Mouse (Mus musculus) stomach, embryonic 16.5 days (tissue): ENCODE results near the gene Tnfaip1. TPM values are rescaled to one million over a fixed set of nuclear protein-coding genes. Genes with fewer than 3 reads are reported as not detected.

Source experiments
- ATAC-seq: fragments of 200-750 bp; cut with Nextera tagmentation; 2 replicates; pipeline ENCODE4 v1.8.0; 2017; ENCODE audit warnings: moderate number of reproducible peaks, moderate TSS enrichment; ENCODE audit not compliant: insufficient read depth, low FRiP score
- H3K27ac ChIP-seq: fragments of 300-500 bp; sonication (generic); 2 replicates; pipeline ENCODE4 v1.5.1; 2014; ENCODE audit warnings: low read length
- H3K27me3 ChIP-seq: fragments of 300-500 bp; sonication (generic); 2 replicates; pipeline ENCODE4 v1.6.1; 2014; ENCODE audit warnings: low read length, control low read depth, mixed read lengths; ENCODE audit not compliant: control insufficient read depth, insufficient read depth
- H3K36me3 ChIP-seq: fragments of 300-500 bp; sonication (generic); 2 replicates; pipeline ENCODE4 v1.6.1; 2014; ENCODE audit warnings: low read length; ENCODE audit not compliant: control insufficient read depth, insufficient read depth
- H3K4me1 ChIP-seq: fragments of 300-500 bp; sonication (generic); 2 replicates; pipeline ENCODE4 v1.6.1; 2014; ENCODE audit warnings: low read length, control low read depth, mixed read lengths; ENCODE audit not compliant: control insufficient read depth, insufficient read depth
- H3K4me2 ChIP-seq: fragments of 300-500 bp; sonication (generic); 2 replicates; pipeline ENCODE4 v1.6.1; 2014; ENCODE audit warnings: low read depth, low read length, mixed read lengths
- H3K4me3 ChIP-seq: fragments of 300-500 bp; sonication (generic); replicated peaks from 2 replicates; pipeline ENCODE4 v1.5.1; 2014; ENCODE audit warnings: mild to moderate bottlenecking, low read length
- H3K9ac ChIP-seq: fragments of 300-500 bp; sonication (generic); 2 replicates; pipeline ENCODE4 v1.6.1; 2014; ENCODE audit warnings: low read length
- H3K9me3 ChIP-seq: fragments of 300-500 bp; sonication (generic); replicated peaks from 2 replicates; pipeline ENCODE4 v1.6.1; 2016; ENCODE audit warnings: low read length, control low read depth; ENCODE audit not compliant: control insufficient read depth
- WGBS: fragments of 180-500 bp; shearing (Covaris S2); extraction: QIAGEN DNeasy Blood & Tissue Kit; methylation state at CpG from one replicate; pipeline ENCODE4 v1.1.7; 2014; 5-methylcytosine and 5-hydroxymethylcytosine counted together
- polyA plus RNA-seq: library from polyadenylated mRNA; unstranded; fragments of >200 nt; fragmentation: Nextera tagmentation; extraction: Ambion mirVana; gene quantifications from 2 replicates; pipeline ENCODE4 v1.2.1, GENCODE M21; 2015

Gene Tnfaip1
- polyA plus RNA-seq, 1 experiment from 2014 or later = 76.2 TPM

GRCm38 (mm10) chr11:78530001-78530400, 6.1 kb downstream of the Tnfaip1 start:
- no peak overlapping the region for H3K9ac ChIP-seq
- no peaks in the 10 kb centered on the region for H3K9me3 ChIP-seq
- 89% methylated on average over 12 of the region's 12 CpGs for WGBS
- no peak overlapping the region for H3K27ac ChIP-seq
- peaks cover 23% of the 10 kb centered on the region for H3K36me3 ChIP-seq
- H3K4me3 ChIP-seq = no peak overlapping the region
- H3K4me1 ChIP-seq = peaks cover 7% of the 10 kb centered on the region; the same call in 1 of the 2 replicates
- no peak overlapping the region for H3K4me2 ChIP-seq
- no peaks in the 10 kb centered on the region for H3K27me3 ChIP-seq
- no peak for ATAC-seq

GRCm38 (mm10) chr11:78528714-78529113, 7.4 kb downstream of the Tnfaip1 start:
- WGBS = 88% methylated on average over 9 of the region's 9 CpGs
- Histone ChIP-seq H3K4me1 (no peaks in the 10 kb centered on the region), H3K4me2 (no peak overlapping the region), H3K27me3 (no peaks in the 10 kb centered on the region), H3K36me3 (peaks cover 29% of the 10 kb centered on the region), H3K9ac (no peak overlapping the region), H3K9me3 (no peaks in the 10 kb centered on the region), H3K4me3 (no peak overlapping the region), H3K27ac (no peak overlapping the region)
- no peak for ATAC-seq

- Histone ChIP-seq H3K4me3 (no peak overlapping the region), H3K4me2 (no peak overlapping the region), H3K9ac (no peak overlapping the region), H3K27ac (no peak overlapping the region), H3K36me3 (peaks cover 43% of the 10 kb centered on the region), H3K27me3 (no peaks in the 10 kb centered on the region), H3K9me3 (no peaks in the 10 kb centered on the region), H3K4me1 (no peaks in the 10 kb centered on the region)
- WGBS = 69% methylated on average over 2 of the region's 2 CpGs
- ATAC-seq = no peak
Observed at GRCm38 (mm10) chr11:78524838-78525237, 11.3 kb downstream of the Tnfaip1 start.

GRCm38 (mm10) chr11:78523241-78523955, 12.7 kb downstream of the Tnfaip1 start:
- H3K9ac ChIP-seq = no peak overlapping the region
- H3K9me3 ChIP-seq = no peaks in the 10 kb centered on the region
- H3K27ac ChIP-seq = no peak overlapping the region
- no peaks in the 10 kb centered on the region for H3K27me3 ChIP-seq
- no peak overlapping the region for H3K4me3 ChIP-seq
- no peak overlapping the region for H3K4me2 ChIP-seq
- no peak for ATAC-seq
- no peaks in the 10 kb centered on the region for H3K4me1 ChIP-seq
- H3K36me3 ChIP-seq = peaks cover 41% of the 10 kb centered on the region
- 84% methylated on average over 9 of the region's 9 CpGs for WGBS

- H3K4me1 ChIP-seq = no peaks in the 10 kb centered on the region
Observed at GRCm38 (mm10) chr11:78522481-78522997, 13.6 kb downstream of the Tnfaip1 start.

GRCm38 (mm10) chr11:78521880-78522279, 14.3 kb downstream of the Tnfaip1 start:
- Histone ChIP-seq H3K27ac (no peak overlapping the region), H3K4me1 (no peaks in the 10 kb centered on the region), H3K36me3 (peaks cover 32% of the 10 kb centered on the region), H3K4me3 (no peak overlapping the region), H3K4me2 (no peak overlapping the region), H3K9ac (no peak overlapping the region), H3K9me3 (no peaks in the 10 kb centered on the region), H3K27me3 (no peaks in the 10 kb centered on the region)
- ATAC-seq = no peak
- WGBS = 80% methylated on average over 3 of the region's 3 CpGs

More at GRCm38 (mm10) chr11:78522481-78522997, 13.6 kb downstream of the Tnfaip1 start:
- H3K9me3 ChIP-seq = no peaks in the 10 kb centered on the region
- no peak for ATAC-seq
- H3K4me3 ChIP-seq = no peak overlapping the region
- no peak overlapping the region for H3K27ac ChIP-seq
- 87% methylated on average over 1 of the region's 1 CpGs for WGBS
- H3K9ac ChIP-seq = no peak overlapping the region
- no peak overlapping the region for H3K4me2 ChIP-seq
- H3K36me3 ChIP-seq = peaks cover 36% of the 10 kb centered on the region
- no peaks in the 10 kb centered on the region for H3K27me3 ChIP-seq

GRCm38 (mm10) chr11:78518931-78519330, 17.2 kb downstream of the Tnfaip1 start:
- ATAC-seq = no peak
- no peak overlapping the region for H3K4me3 ChIP-seq

GRCm38 (mm10) chr11:78515549-78516325, 20.4 kb downstream of the Tnfaip1 start:
- H3K4me1 ChIP-seq = peaks cover 13% of the 10 kb centered on the region
- H3K27me3 ChIP-seq = no peaks in the 10 kb centered on the region
- ATAC-seq = no peak
- H3K9me3 ChIP-seq = no peaks in the 10 kb centered on the region
- peaks cover 28% of the 10 kb centered on the region for H3K36me3 ChIP-seq
- 57% methylated on average over 2 of the region's 2 CpGs for WGBS
- no peak overlapping the region for H3K9ac ChIP-seq
- H3K4me3 ChIP-seq = no peak overlapping the region
- no peak overlapping the region for H3K27ac ChIP-seq
- H3K4me2 ChIP-seq = no peak overlapping the region

More at GRCm38 (mm10) chr11:78518931-78519330, 17.2 kb downstream of the Tnfaip1 start:
- H3K27ac ChIP-seq = no peak overlapping the region
- peaks cover 44% of the 10 kb centered on the region for H3K36me3 ChIP-seq
- H3K9ac ChIP-seq = no peak overlapping the region
- H3K4me2 ChIP-seq = no peak overlapping the region
- H3K27me3 ChIP-seq = no peaks in the 10 kb centered on the region
- no peaks in the 10 kb centered on the region for H3K9me3 ChIP-seq
- 90% methylated on average over 10 of the region's 10 CpGs for WGBS
- H3K4me1 ChIP-seq = no peaks in the 10 kb centered on the region
